1 mouse cellular context compared by ENCODE assay signal in the genomic region with DNA sequence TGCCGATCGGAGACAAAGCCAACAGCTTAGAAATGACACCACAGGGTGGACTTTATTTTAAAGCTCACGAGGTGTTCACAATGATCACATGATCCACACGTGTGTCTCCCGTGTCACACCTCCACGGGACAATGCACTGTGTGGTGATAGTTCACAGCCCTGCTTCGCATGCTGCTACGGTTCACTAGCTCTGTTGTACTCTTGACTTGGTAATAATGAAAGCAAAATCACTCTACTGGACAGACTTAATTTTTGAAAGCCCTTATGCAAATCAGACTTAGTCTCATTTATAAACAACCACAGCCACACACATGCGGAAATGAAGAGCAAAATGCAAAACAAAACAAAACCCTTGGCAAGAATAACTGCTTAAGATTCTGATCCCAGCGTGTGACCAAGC.
TF ChIP-seq lines count a peak whose summit lies in the region.

No protein-coding gene starts in this region.

TF ChIP-seq in CH12.LX, 34 proteins besides CTCF, POLR2A, EP300 and RAD21 (continued from another document):
- no peak for TF ChIP-seq ZKSCAN1 (IDR thresholded peaks at IDR 0.05; ENCODE audit: borderline replicate concordance, low read depth, low read length)
